Mouse (Mus musculus) heart, adult 2 months (tissue): Measurements from ENCODE around the gene Tut7.

Experiments used
- CTCF ChIP-seq: fragments of 200-600 bp; IDR thresholded peaks from 2 replicates; pipeline ENCODE4 v1.8.1; 2022; ENCODE audit warnings: antibody characterized with exemption, mild to moderate bottlenecking, moderate library complexity
- EP300 ChIP-seq: fragments of 200-500 bp; IDR thresholded peaks from 2 replicates; pipeline ENCODE4 v1.6.1; 2011; ENCODE audit warnings: low read depth, low read length, control low read depth; ENCODE audit not compliant: insufficient read depth
- POLR2A ChIP-seq: fragments of 200-500 bp; IDR thresholded peaks from 2 replicates; pipeline ENCODE4 v1.6.1; 2011; ENCODE audit warnings: mild to moderate bottlenecking, low read depth, low read length, control low read depth; ENCODE audit not compliant: insufficient read depth

DNA sequence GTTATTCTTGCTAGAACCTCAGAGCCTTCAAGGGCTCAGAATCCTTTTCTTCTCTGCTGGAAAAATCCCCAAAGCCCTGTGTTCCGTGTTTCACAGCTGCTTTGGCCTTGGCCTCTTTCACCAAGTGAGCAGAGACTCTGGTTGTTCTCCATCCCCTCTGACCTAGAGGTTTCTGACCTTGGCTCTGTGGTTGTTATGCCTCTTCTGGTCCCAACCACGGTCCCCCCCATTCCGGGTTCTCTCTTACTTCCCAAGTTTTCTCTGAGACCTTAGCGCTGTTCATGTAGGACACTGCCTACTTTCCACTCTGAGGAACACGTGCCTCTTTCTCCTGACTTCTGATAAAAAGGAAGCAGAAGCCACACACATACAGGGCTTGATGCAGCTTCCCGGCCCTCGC, 44.2 kb upstream of the Tut7 start:
- TF ChIP-seq POLR2A (no peak), CTCF (no peak), EP300 (no peak)
